Mouse (Mus musculus) hindbrain, embryonic 16.5 days (tissue): Measurements from ENCODE around the gene Ebf1. TPM values are rescaled to one million over a fixed set of nuclear protein-coding genes. Genes with fewer than 3 reads are reported as not detected.
A peak's percentile ranks its signal among the peaks of the same experiment; 100 is the strongest.

Source experiments
- ATAC-seq: fragments of 200-750 bp; cut with Nextera tagmentation; 2 replicates; pipeline ENCODE4 v1.8.0; 2017; ENCODE audit warnings: moderate TSS enrichment, moderate library complexity
- H3K27ac ChIP-seq: fragments of 300-500 bp; sonication (generic); 2 replicates; pipeline ENCODE4 v1.5.1; 2014; ENCODE audit warnings: low read depth, mild to moderate bottlenecking, control low read depth, low read length, moderate library complexity
- H3K27me3 ChIP-seq: fragments of 300-500 bp; sonication (generic); replicated peaks from 2 replicates; pipeline ENCODE4 v1.6.1; 2014; ENCODE audit warnings: low read length; ENCODE audit not compliant: control insufficient read depth, insufficient read depth
- H3K36me3 ChIP-seq: fragments of 300-500 bp; sonication (generic); 2 replicates; pipeline ENCODE4 v1.6.1; 2014; ENCODE audit warnings: mild to moderate bottlenecking, low read length, moderate library complexity, mixed read lengths; ENCODE audit not compliant: control insufficient read depth, insufficient read depth
- H3K4me1 ChIP-seq: fragments of 300-500 bp; sonication (generic); 2 replicates; pipeline ENCODE4 v1.6.1; 2014; ENCODE audit warnings: low read depth, low read length; ENCODE audit not compliant: control insufficient read depth, insufficient read depth
- H3K4me2 ChIP-seq: fragments of 300-500 bp; sonication (generic); 2 replicates; pipeline ENCODE4 v1.6.1; 2014; ENCODE audit warnings: mild to moderate bottlenecking, low read length, control low read depth, moderate library complexity
- H3K4me3 ChIP-seq: fragments of 300-500 bp; sonication (generic); 2 replicates; pipeline ENCODE4 v1.5.1; 2014; ENCODE audit warnings: mild to moderate bottlenecking, low read length, control low read depth, moderate library complexity
- H3K9ac ChIP-seq: fragments of 300-500 bp; sonication (generic); 2 replicates; pipeline ENCODE4 v1.6.1; 2014; ENCODE audit warnings: low read depth, mild to moderate bottlenecking, control low read depth, low read length, moderate library complexity
- H3K9me3 ChIP-seq: fragments of 300-500 bp; sonication (generic); 2 replicates; pipeline ENCODE4 v1.6.1; 2014; ENCODE audit warnings: mild to moderate bottlenecking, low read length, moderate library complexity; ENCODE audit not compliant: control insufficient read depth
- WGBS: fragments of 180-500 bp; shearing (Covaris S2); extraction: QIAGEN DNeasy Blood & Tissue Kit; methylation state at CpG from one replicate; pipeline ENCODE4 v1.1.7; 2014; 5-methylcytosine and 5-hydroxymethylcytosine counted together
- polyA plus RNA-seq: library from polyadenylated mRNA; unstranded; fragments of >200 nt; fragmentation: Nextera tagmentation; extraction: Ambion mirVana; gene quantifications from 2 replicates; pipeline ENCODE4 v1.2.1, GENCODE M21; 2015

The Ebf1 gene
- polyA plus RNA-seq, 1 experiment from 2014 or later = 111 TPM

- H3K4me2 ChIP-seq = peak overlapping the region; percentile 48
- ATAC-seq = peak; percentile 72
- no peaks in the 10 kb centered on the region for H3K9me3 ChIP-seq
- WGBS = 31% methylated on average over 18 of the region's 18 CpGs
- no peaks in the 10 kb centered on the region for H3K36me3 ChIP-seq
- H3K27me3 ChIP-seq = no peaks in the 10 kb centered on the region
- peaks cover 7% of the 10 kb centered on the region; the same call in 1 of the 2 replicates for H3K4me1 ChIP-seq
- H3K27ac ChIP-seq = no peak overlapping the region
- H3K4me3 ChIP-seq = peak overlapping the region; percentile 30
- peak overlapping the region; percentile 33; the same call in 1 of the 2 replicates for H3K9ac ChIP-seq
Observed at GRCm38 (mm10) chr11:44892814-44893521, 275.9 kb downstream of the Ebf1 start.

- Histone ChIP-seq H3K27me3 (no peaks in the 10 kb centered on the region), H3K4me2 (no peak overlapping the region), H3K36me3 (no peaks in the 10 kb centered on the region)
Observed at GRCm38 (mm10) chr11:44893986-44894385, 276.9 kb downstream of the Ebf1 start.

GRCm38 (mm10) chr11:44894798-44895197 lies 277.7 kb downstream of the Ebf1 start:
- H3K36me3 ChIP-seq = no peaks in the 10 kb centered on the region
- H3K9ac ChIP-seq = no peak overlapping the region
- H3K4me2 ChIP-seq = no peak overlapping the region
- no peaks in the 10 kb centered on the region for H3K27me3 ChIP-seq
- no peak overlapping the region for H3K27ac ChIP-seq
- no peak for ATAC-seq
- peaks cover 7% of the 10 kb centered on the region for H3K4me1 ChIP-seq
- no peaks in the 10 kb centered on the region for H3K9me3 ChIP-seq
- H3K4me3 ChIP-seq = no peak overlapping the region
- 90% methylated on average over 4 of the region's 4 CpGs for WGBS

More at GRCm38 (mm10) chr11:44893986-44894385, 276.9 kb downstream of the Ebf1 start:
- Histone ChIP-seq H3K4me3 (no peak overlapping the region), H3K27ac (no peak overlapping the region), H3K9me3 (no peaks in the 10 kb centered on the region), H3K9ac (no peak overlapping the region), H3K4me1 (peaks cover 7% of the 10 kb centered on the region; the same call in 1 of the 2 replicates)
- no peak for ATAC-seq

- H3K9ac ChIP-seq = no peak overlapping the region
- peaks cover 12% of the 10 kb centered on the region for H3K4me1 ChIP-seq
- H3K36me3 ChIP-seq = no peaks in the 10 kb centered on the region
- no peak overlapping the region for H3K4me2 ChIP-seq
- H3K27ac ChIP-seq = no peak overlapping the region
- no peaks in the 10 kb centered on the region for H3K9me3 ChIP-seq
- WGBS = 86% methylated on average over 1 of the region's 1 CpGs
- ATAC-seq = no peak
- H3K27me3 ChIP-seq = no peaks in the 10 kb centered on the region
- no peak overlapping the region for H3K4me3 ChIP-seq
Observed at GRCm38 (mm10) chr11:44895893-44896292, 278.8 kb downstream of the Ebf1 start.

GRCm38 (mm10) chr11:44897140-44897665 lies 280.1 kb downstream of the Ebf1 start:
- H3K36me3 ChIP-seq = no peaks in the 10 kb centered on the region
- peaks cover 15% of the 10 kb centered on the region for H3K4me1 ChIP-seq
- H3K27ac ChIP-seq = no peak overlapping the region
- H3K9me3 ChIP-seq = no peaks in the 10 kb centered on the region
- H3K9ac ChIP-seq = no peak overlapping the region
- H3K27me3 ChIP-seq = no peaks in the 10 kb centered on the region
- ATAC-seq = no peak
- WGBS = 61% methylated on average over 10 of the region's 10 CpGs
- no peak overlapping the region for H3K4me2 ChIP-seq
- H3K4me3 ChIP-seq = no peak overlapping the region

GRCm38 (mm10) chr11:44899554-44899953 lies 282.4 kb downstream of the Ebf1 start:
- no peak overlapping the region for H3K4me3 ChIP-seq
- no peak overlapping the region for H3K9ac ChIP-seq
- no peaks in the 10 kb centered on the region for H3K27me3 ChIP-seq
- H3K4me2 ChIP-seq = no peak overlapping the region
- no peak overlapping the region for H3K27ac ChIP-seq
- H3K36me3 ChIP-seq = no peaks in the 10 kb centered on the region
- ATAC-seq = no peak
- H3K4me1 ChIP-seq = peaks cover 22% of the 10 kb centered on the region
- no peaks in the 10 kb centered on the region for H3K9me3 ChIP-seq

GRCm38 (mm10) chr11:44899965-44900364 lies 282.8 kb downstream of the Ebf1 start:
- Histone ChIP-seq H3K27ac (no peak overlapping the region), H3K27me3 (no peaks in the 10 kb centered on the region), H3K36me3 (no peaks in the 10 kb centered on the region), H3K9ac (no peak overlapping the region), H3K4me3 (no peak overlapping the region), H3K4me2 (no peak overlapping the region), H3K9me3 (no peaks in the 10 kb centered on the region), H3K4me1 (peaks cover 22% of the 10 kb centered on the region)
- WGBS = 39% methylated on average over 7 of the region's 7 CpGs
- ATAC-seq = no peak

GRCm38 (mm10) chr11:44900496-44900895 lies 283.4 kb downstream of the Ebf1 start:
- ATAC-seq = no peak
- Histone ChIP-seq H3K9me3 (no peaks in the 10 kb centered on the region), H3K4me2 (peak overlapping the region; percentile 37), H3K9ac (no peak overlapping the region), H3K4me1 (peaks cover 22% of the 10 kb centered on the region), H3K27ac (no peak overlapping the region), H3K36me3 (no peaks in the 10 kb centered on the region), H3K4me3 (no peak overlapping the region), H3K27me3 (no peaks in the 10 kb centered on the region)
- 14% methylated on average over 7 of the region's 7 CpGs for WGBS

- H3K4me3 ChIP-seq = no peak overlapping the region
- H3K27me3 ChIP-seq = no peaks in the 10 kb centered on the region
- no peaks in the 10 kb centered on the region for H3K36me3 ChIP-seq
- peaks cover 22% of the 10 kb centered on the region for H3K4me1 ChIP-seq
- H3K4me2 ChIP-seq = no peak overlapping the region
- no peaks in the 10 kb centered on the region for H3K9me3 ChIP-seq
- H3K9ac ChIP-seq = no peak overlapping the region
- no peak for ATAC-seq
- H3K27ac ChIP-seq = no peak overlapping the region
- 73% methylated on average over 2 of the region's 2 CpGs for WGBS
Observed at GRCm38 (mm10) chr11:44901715-44902114, 284.6 kb downstream of the Ebf1 start.
